Mouse (Mus musculus) heart, embryonic 10.5 days (tissue): ENCODE measurements at regions not wholly inside any gene's neighbourhood (a gene's known extent, or its start where the extent isn't known, plus 50 kb on each side); places are given as distances from the start of the nearest gene placed in this dataset.

Source experiments
- DNase-seq: peaks from one replicate; pipeline ENCODE4 v3.0.0-alpha.2; 2017; ENCODE audit warnings: low spot score
- H3K27ac ChIP-seq: fragments of 300-500 bp; sonication (generic); 2 replicates; pipeline ENCODE4 v1.5.1; 2016; ENCODE audit warnings: mild to moderate bottlenecking
- H3K27me3 ChIP-seq: fragments of 300-500 bp; sonication (generic); 2 replicates; pipeline ENCODE4 v1.6.1; 2016; ENCODE audit warnings: mild to moderate bottlenecking; ENCODE audit not compliant: poor library complexity, insufficient read depth, severe bottlenecking
- H3K36me3 ChIP-seq: fragments of 300-500 bp; sonication (generic); 2 replicates; pipeline ENCODE4 v1.6.1; 2016; ENCODE audit warnings: mild to moderate bottlenecking, moderate library complexity
- H3K4me1 ChIP-seq: fragments of 300-500 bp; sonication (generic); 2 replicates; pipeline ENCODE4 v1.6.1; 2016; ENCODE audit warnings: mild to moderate bottlenecking
- H3K4me3 ChIP-seq: fragments of 300-500 bp; sonication (generic); 2 replicates; pipeline ENCODE4 v1.5.1; 2016; ENCODE audit warnings: mild to moderate bottlenecking, moderate library complexity
- H3K9me3 ChIP-seq: fragments of 300-500 bp; sonication (generic); 2 replicates; pipeline ENCODE4 v1.6.1; 2016; ENCODE audit warnings: mild to moderate bottlenecking, moderate library complexity
- whole genome bisulfite sequencing: fragments of 180-500 bp; shearing (Covaris S2); methylation state at CpG from one replicate; pipeline ENCODE4 v1.1.7; 2016; 5-methylcytosine and 5-hydroxymethylcytosine counted together

DNA sequence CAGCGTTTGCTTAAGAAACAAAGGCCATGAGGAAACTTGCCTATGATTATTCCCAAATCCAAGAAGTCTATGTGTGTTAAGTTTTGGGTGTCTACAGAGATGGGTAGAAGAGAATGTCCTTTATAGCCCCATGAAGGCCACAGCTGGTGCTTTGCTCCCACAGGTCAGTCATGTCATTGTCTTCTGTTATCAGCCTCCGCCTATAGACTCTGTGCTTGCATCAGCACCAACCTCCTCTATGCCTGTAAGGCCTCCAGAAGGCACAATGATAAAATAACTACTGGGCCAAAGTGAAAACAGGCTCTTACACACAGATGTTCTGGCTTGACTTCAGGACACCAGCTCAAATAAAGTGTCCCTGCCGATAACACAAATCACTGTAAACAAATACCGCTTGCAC is 333.8 kb upstream of the BC052040 start:
- Histone ChIP-seq H3K27me3 (no peaks in the 10 kb centered on the region), H3K27ac (no peak overlapping the region), H3K4me1 (no peaks in the 10 kb centered on the region), H3K9me3 (no peaks in the 10 kb centered on the region), H3K4me3 (no peak overlapping the region), H3K36me3 (no peaks in the 10 kb centered on the region)
- DNase-seq = no peak
- WGBS = 87% methylated on average over 4 of the region's 4 CpGs

DNA sequence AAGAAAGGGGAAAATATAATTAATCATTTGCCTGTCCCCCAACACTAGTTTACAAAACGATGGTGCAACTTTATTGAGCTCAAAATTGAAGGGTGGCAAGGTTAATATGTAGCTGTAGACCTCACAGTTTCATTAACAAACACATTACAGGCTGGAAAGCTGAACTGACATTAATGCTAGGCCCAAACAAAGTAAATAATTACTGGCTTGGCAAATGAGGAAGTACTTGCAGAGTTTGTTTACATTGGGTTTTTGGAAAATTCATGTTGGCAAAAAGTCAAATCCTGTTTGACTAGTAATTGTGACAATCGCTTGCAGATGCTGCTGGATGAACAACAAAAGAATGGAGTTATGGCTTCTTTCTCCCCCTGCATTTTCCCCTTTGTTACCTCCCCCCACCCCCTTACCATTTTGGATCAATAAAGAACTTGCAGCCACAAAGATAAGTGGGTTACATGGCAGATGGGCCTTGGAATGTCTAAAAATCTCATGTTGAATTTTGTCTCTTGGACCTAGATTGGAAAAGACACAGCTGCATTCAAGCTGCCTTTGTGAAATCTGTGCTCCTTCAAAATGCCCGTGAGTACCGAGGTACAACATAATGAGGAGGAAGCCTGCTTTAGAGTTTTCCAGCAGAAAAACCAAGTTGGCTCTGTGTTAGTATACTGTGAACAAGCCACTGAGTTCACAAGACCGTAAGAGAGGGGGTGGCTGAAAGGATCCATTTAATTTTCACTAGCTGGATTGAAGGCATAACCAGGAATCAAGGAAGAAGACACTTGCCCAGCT is 331.3 kb upstream of the BC052040 start:
- 80% methylated on average over 5 of the region's 5 CpGs for WGBS
- H3K9me3 ChIP-seq = no peaks in the 10 kb centered on the region
- no peak for DNase-seq
- H3K36me3 ChIP-seq = no peaks in the 10 kb centered on the region
- no peaks in the 10 kb centered on the region for H3K4me1 ChIP-seq
- no peak overlapping the region for H3K27ac ChIP-seq
- H3K4me3 ChIP-seq = no peak overlapping the region
- H3K27me3 ChIP-seq = no peaks in the 10 kb centered on the region

DNA sequence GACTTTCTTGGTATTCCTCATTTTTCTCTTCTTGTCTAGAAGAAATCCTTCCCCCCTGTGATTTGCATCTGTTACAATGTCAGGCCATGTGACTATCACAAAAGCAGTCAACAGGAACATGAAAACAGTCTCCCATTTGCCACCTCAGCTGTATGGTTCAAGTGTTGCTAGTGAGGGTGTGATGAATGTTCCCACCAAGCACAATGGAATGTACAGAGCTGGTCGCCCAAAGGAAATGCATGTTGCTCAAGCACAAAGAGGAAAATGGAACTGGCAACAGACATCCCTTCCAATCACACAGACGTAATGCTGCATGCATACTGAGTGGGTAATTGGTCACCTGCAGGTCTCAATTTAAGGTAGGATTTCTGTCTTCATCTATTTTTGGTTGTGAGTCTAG is 324.1 kb upstream of the BC052040 start:
- no peak for DNase-seq
- Histone ChIP-seq H3K27me3 (no peaks in the 10 kb centered on the region), H3K4me3 (no peak overlapping the region), H3K27ac (no peak overlapping the region), H3K36me3 (no peaks in the 10 kb centered on the region), H3K4me1 (no peaks in the 10 kb centered on the region), H3K9me3 (no peaks in the 10 kb centered on the region)
- 62% methylated on average over 2 of the region's 2 CpGs for WGBS

DNA sequence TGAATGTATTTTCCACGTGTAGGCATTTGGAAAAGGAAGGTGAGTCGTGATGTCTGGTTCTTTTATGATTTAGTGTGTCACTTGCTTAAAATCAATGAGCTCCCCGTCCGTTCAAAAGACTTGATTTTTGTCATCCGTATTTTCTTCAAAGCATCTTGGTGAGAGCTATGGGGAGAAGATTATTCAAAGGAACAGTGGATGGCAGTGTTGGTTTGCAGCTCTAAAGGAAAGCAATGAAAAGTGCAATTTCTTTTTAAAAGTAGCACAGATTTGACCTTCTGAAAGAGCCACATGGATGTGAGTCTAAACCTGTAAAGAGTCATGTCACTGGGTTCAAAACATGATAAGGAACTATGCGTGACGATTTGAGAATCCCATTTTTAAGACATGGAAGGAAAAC is 313.3 kb upstream of the BC052040 start:
- Histone ChIP-seq H3K36me3 (no peaks in the 10 kb centered on the region), H3K4me1 (no peaks in the 10 kb centered on the region), H3K9me3 (no peaks in the 10 kb centered on the region), H3K27me3 (no peaks in the 10 kb centered on the region), H3K27ac (no peak overlapping the region), H3K4me3 (no peak overlapping the region)
- 74% methylated on average over 7 of the region's 7 CpGs for WGBS
- no peak for DNase-seq

DNA sequence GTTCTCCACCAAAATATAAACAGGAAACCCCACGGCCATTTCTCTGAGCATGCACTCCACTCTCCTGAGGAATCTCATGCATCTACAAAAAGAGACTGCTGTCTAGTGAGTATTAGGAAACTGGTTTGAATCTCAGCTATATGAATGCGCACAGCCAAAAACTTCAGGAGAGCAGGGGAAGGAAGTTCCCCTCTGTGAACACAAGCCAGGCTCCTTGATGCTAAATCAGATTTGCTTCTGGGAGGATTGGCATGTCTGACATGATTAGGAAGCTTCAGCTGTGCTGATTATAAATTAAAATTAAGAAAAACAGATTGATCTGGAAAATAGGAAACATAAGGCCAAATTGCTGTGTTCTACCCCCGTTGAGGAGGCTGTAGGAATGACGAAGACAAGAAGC is 304.1 kb upstream of the BC052040 start:
- no peaks in the 10 kb centered on the region for H3K36me3 ChIP-seq
- H3K27me3 ChIP-seq = no peaks in the 10 kb centered on the region
- H3K4me3 ChIP-seq = no peak overlapping the region
- H3K9me3 ChIP-seq = no peaks in the 10 kb centered on the region
- H3K4me1 ChIP-seq = no peaks in the 10 kb centered on the region
- DNase-seq = no peak
- 70% methylated on average over 4 of the region's 4 CpGs for WGBS
- H3K27ac ChIP-seq = 0 out of 2 replicates have a peak overlapping the region, but pooled peaks have one; percentile 29

DNA sequence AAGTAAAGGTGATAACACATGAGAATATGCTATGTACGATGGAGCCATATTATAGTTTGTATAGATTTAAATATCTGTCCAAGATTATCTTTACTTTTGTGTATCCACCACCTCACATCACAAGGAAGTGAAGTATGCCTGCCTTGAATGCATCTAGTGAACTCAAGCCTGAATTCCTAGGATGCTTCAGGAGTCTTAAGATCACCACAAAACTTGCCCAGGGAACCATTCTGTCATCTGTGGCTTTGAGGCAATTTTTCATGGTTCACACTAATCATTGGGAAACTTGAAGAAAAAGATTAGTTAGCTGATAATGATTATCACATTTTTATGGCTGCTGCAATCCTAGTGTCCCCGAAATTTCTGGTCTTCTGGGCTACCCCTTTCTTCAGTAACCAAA is 288.5 kb upstream of the BC052040 start:
- no peak for DNase-seq
- Histone ChIP-seq H3K9me3 (no peaks in the 10 kb centered on the region), H3K4me1 (no peaks in the 10 kb centered on the region), H3K4me3 (no peak overlapping the region), H3K27ac (no peak overlapping the region), H3K36me3 (no peaks in the 10 kb centered on the region), H3K27me3 (no peaks in the 10 kb centered on the region)
- 69% methylated on average over 2 of the region's 2 CpGs for WGBS

DNA sequence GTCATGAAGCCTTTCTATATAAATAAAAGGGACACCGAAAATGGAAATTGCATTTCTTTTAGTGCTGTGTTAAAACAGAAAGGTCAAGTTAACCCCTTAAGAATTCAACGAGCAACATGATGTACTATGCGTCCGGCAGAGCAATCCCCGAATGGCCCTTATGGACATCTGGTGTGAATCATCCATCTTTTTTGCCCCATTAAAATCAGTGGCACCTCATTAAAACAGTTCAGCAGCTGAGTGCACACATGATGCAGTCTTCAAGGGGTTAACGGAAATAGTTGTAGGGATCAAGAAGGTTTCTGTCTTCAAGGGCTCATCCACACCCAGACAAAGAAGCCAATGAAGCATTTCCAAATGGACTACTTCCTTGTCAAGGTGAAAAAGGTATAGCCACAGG is 284.1 kb upstream of the BC052040 start:
- Histone ChIP-seq H3K4me1 (no peaks in the 10 kb centered on the region), H3K4me3 (no peak overlapping the region), H3K36me3 (no peaks in the 10 kb centered on the region), H3K9me3 (no peaks in the 10 kb centered on the region), H3K27me3 (no peaks in the 10 kb centered on the region), H3K27ac (no peak overlapping the region)
- 86% methylated on average over 6 of the region's 6 CpGs for WGBS
- no peak for DNase-seq

DNA sequence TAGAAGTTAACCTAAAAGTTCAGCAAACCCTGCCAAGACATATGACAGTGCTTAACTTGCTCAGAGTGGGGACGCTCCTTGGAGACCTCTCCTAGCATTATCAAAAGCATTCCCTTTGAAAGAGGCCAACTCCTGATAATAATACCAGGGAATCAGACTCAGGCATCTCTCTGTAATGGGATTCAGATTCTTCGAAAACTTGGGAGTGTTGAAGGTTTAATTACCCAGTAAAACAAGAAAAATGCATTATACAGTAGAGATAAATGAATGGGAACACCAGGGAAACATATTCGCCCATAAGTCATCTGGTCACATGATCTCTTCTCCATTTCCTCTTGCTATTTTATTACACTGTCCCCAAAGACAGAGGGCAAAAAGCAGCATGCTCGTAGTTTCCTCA is 274.3 kb upstream of the BC052040 start:
- H3K4me3 ChIP-seq = no peak overlapping the region
- H3K36me3 ChIP-seq = no peaks in the 10 kb centered on the region
- no peaks in the 10 kb centered on the region for H3K9me3 ChIP-seq
- H3K27ac ChIP-seq = no peak overlapping the region
- WGBS = 70% methylated on average over 4 of the region's 4 CpGs
- no peak for DNase-seq
- no peaks in the 10 kb centered on the region for H3K27me3 ChIP-seq
- H3K4me1 ChIP-seq = peaks cover 9% of the 10 kb centered on the region; the same call in 1 of the 2 replicates

DNA sequence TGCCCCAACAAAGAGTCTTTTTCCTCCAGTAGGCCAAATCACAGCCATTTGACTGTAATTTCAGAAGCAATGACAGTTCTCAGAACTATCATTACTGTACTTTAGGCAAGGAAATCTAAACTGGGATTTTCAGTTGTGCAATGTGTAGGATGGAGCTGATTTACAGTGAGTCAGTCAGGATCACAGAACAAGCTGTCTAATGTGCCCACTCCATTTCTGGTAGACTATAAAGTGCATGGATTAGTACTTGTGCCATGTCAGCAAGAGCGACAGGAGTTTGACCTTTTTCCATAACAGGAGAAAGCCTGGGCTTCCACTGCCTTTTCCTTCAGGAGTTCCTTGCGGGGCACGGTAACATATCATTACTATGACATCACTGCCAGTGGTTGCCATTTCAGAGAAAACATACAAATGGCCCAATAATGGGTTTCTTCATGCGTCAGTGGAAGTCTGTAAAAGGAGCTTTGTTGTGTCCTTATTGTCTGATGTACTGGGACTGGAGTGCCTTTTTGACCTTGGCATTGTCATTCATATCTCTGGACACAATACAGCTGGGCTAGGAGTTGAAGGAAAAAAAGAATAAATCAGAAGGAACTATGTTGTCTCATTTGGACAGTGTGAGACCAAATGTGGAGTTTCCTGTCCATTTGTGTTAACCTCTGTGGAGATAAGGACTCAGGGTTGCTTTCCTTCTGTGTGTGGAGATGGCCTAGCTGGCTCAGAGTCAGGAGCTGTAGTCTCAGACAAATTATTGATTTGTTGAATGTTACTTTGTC is 271.5 kb upstream of the BC052040 start:
- no peak for DNase-seq
- Histone ChIP-seq H3K9me3 (no peaks in the 10 kb centered on the region), H3K4me3 (no peak overlapping the region), H3K36me3 (no peaks in the 10 kb centered on the region), H3K27me3 (no peaks in the 10 kb centered on the region), H3K4me1 (peaks cover 9% of the 10 kb centered on the region; the same call in 1 of the 2 replicates), H3K27ac (peak overlapping the region; percentile 22; the same call in 1 of the 2 replicates)
- 55% methylated on average over 4 of the region's 4 CpGs for WGBS

DNA sequence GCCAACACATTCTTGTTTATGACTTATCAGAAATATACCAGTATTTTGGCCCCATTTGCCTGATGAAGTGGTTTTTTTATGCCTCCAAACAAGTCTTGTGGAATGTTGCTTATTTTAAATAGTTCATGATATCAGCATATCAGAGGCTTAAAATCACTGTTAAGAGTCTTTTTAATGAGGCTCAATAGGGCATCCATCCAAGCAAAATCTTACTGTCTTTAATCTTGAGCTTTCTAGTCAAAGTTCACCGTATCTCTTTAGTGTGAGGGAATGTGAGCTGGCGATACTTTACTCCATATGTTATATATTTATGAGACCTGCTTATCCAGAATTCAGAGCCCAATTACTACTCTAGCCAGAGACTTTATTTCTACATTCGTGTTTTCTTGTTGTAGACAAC is 263.0 kb upstream of the BC052040 start:
- no peaks in the 10 kb centered on the region for H3K4me1 ChIP-seq
- H3K4me3 ChIP-seq = no peak overlapping the region
- H3K36me3 ChIP-seq = no peaks in the 10 kb centered on the region
- DNase-seq = no peak
- WGBS = 69% methylated on average over 3 of the region's 3 CpGs
- H3K27ac ChIP-seq = no peak overlapping the region
- no peaks in the 10 kb centered on the region for H3K27me3 ChIP-seq
- no peaks in the 10 kb centered on the region for H3K9me3 ChIP-seq

DNA sequence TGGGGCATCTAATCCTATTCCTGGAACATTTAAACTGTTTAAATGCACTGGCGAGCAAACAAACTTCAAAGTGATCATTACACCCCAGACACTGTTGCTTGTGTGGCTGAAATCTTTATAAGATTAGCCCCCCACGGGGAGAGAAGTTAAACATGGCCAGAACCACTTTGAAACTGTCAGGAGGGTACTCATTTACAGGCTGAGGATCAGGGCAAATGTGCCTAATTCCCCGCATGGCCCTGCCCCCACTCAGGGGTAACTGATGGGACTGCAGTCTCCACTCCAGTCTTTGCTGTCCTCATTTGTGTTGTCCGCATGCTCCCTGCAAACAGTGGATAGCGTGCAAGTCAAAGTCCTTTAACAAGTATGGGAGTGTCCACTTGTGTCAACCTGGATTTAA is 258.9 kb upstream of the BC052040 start:
- no peaks in the 10 kb centered on the region for H3K36me3 ChIP-seq
- H3K4me1 ChIP-seq = no peaks in the 10 kb centered on the region
- no peaks in the 10 kb centered on the region for H3K27me3 ChIP-seq
- no peaks in the 10 kb centered on the region for H3K9me3 ChIP-seq
- 34% methylated on average over 5 of the region's 5 CpGs for WGBS
- DNase-seq = no peak
- no peak overlapping the region for H3K27ac ChIP-seq
- H3K4me3 ChIP-seq = no peak overlapping the region

DNA sequence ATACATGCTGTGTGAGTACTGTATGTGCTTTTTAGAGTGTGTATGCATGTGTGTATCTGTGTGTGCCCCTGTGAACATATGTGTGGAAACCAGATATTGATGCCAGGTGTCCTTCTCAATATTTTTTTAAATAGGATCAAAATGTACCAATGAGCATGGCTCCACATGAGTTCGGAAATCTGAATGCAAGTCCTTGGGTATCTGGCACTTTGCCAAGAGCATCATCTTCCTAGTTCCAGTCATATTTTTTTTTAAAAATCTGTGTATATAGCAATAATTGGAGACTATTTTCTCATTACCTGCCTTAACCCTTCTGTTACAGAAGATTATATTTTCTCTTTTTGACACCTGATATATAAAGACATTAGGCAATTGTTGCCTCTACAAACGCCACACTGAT is 255.0 kb upstream of the BC052040 start:
- H3K4me1 ChIP-seq = no peaks in the 10 kb centered on the region
- H3K36me3 ChIP-seq = no peaks in the 10 kb centered on the region
- WGBS = 81% methylated on average over 2 of the region's 2 CpGs
- H3K9me3 ChIP-seq = no peaks in the 10 kb centered on the region
- DNase-seq = no peak
- H3K27me3 ChIP-seq = no peaks in the 10 kb centered on the region
- no peak overlapping the region for H3K27ac ChIP-seq
- no peak overlapping the region for H3K4me3 ChIP-seq

DNA sequence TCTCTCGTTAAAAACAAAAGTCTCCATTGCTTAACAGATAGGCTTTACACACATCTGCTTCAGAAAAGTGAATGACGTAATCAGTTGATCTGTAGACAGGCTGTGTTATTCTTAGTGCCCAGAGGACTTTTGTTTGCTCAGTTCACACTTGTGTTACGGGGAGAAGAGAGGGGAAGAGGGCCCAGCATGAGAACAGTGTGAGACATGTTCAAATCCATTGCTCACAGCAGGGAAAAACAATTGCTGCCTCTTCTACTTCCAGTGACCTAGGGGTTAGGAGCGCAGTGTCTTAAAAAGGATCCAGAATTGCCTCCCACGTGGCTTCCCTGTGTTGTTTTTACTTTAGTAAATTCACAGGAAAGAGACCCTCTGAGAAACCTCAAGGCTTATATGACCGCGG is 243.3 kb upstream of the BC052040 start:
- Histone ChIP-seq H3K4me3 (no peak overlapping the region), H3K27ac (no peak overlapping the region), H3K9me3 (no peaks in the 10 kb centered on the region), H3K4me1 (no peaks in the 10 kb centered on the region; the same call in 1 of the 2 replicates), H3K27me3 (no peaks in the 10 kb centered on the region), H3K36me3 (no peaks in the 10 kb centered on the region)
- no peak for DNase-seq
- 41% methylated on average over 7 of the region's 7 CpGs for WGBS
